Mouse (Mus musculus): ENCODE results near the gene Ctsz. TPM values are rescaled to one million over a fixed set of nuclear protein-coding genes. Genes with fewer than 3 reads are reported as not detected.

Gene Ctsz
- polyA plus RNA-seq, 1 experiment = 188 TPM

DNA sequence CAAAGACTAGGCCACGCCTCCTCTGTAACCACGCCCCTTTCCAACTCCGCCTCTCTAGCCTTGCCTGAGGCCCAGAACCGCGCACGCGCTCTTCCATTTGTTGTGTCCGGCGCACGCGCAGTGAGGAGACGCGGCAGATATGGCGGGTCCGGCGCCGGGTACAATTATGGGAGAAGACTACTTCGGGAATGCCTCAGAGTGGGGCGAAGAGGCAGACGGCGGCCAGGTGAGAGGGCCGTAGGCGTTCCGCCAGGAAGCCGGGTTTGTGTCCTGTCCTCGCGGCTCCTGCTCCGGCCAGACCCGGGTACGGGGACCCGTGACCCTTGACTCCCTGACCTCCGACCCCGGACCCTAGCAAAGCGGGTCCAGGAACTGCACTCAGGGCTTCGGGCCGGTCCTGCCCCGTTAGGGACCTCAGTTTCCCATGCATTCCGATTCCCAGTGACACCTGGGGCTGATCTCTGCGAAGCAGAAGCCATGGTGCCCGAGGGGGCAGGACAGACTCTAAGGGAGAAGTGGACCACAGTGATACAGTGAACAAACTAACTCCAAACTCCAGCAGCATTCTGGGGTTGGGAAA, 23.0 kb downstream of the Ctsz start, which contains the start of gene Nelfcd:
Gene Nelfcd, plus strand, starts transcription at position 74 of the 580 bp plus-strand sequence.
- Histone ChIP-seq H3K36me3 (ENCODE audit: control insufficient read depth, insufficient read depth) (no peaks in the 10 kb centered on the region), H3K79me3 (ENCODE audit: low read depth) (peaks cover 16% of the 10 kb centered on the region), H3K27me3 (ENCODE audit: control insufficient read depth, insufficient read depth, insufficient read length) (peaks cover 4% of the 10 kb centered on the region), H3ac (ENCODE audit: control insufficient read depth, insufficient read length, low read depth) (peak within 1 kb of the TSS; percentile 97), H3K4me3 (ENCODE audit: insufficient read depth, poor library complexity, severe bottlenecking) (peak within 1 kb of the TSS; percentile 96), H3K79me2 (ENCODE audit: control insufficient read depth, insufficient read depth) (peaks cover 42% of the 10 kb centered on the region)
- TF ChIP-seq MYOG (IDR thresholded peaks at IDR 0.05; ENCODE audit: control insufficient read depth, extremely low read depth, insufficient read length) (no peak), MYOD1 (IDR thresholded peaks at IDR 0.05; ENCODE audit: control insufficient read depth, insufficient read length, low read depth) (no peak), FOSL1 (IDR thresholded peaks at IDR 0.05; ENCODE audit: insufficient read depth, low read length, poor library complexity, severe bottlenecking) (no peak), MAX (IDR thresholded peaks at IDR 0.05) (peak; percentile 77)

DNA sequence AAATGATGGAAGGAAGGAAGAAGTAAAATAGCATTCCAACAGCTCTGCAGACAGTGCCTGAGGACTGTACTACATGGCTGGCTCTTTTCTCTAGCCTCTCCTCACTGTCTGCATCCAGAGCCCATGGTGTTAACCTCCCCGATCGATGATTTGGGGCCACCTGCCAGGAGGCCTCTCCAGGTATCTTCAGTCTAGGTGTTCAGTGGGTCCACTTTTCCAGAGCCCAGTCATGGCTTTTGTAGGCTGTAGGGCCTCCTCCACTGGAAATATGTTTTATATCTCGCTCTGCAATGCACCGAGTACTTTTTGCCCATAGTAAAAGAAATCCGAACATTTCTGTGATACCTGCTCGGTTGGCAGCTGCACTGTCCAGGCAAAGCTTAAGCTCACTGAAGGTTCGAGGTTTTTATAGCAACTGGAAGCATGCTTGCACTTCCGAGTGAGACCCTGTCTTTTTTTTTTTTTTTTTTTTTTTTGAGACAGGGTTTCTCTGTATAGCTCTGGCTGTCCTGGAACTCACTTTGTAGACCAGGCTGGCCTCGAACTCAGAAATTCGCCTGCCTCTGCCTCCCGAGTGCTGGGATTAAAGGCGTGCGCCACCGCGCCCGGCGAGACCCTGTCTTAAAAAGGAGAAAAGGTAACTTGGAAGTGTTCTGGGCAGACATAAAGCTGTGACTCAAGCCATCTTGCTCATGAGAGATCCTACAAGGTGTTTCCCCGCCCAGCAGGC, 23.7 kb downstream of the Ctsz start:
- peaks cover 16% of the 10 kb centered on the region for H3K79me3 ChIP-seq (ENCODE audit: low read depth)
- H3ac ChIP-seq (ENCODE audit: control insufficient read depth, insufficient read length, low read depth) = no peak overlapping the region
- TF ChIP-seq CEBPB (IDR thresholded peaks at IDR 0.05; ENCODE audit: low read depth) (no peak), MYOD1 (IDR thresholded peaks at IDR 0.05; ENCODE audit: control insufficient read depth, insufficient read length, low read depth) (no peak), CTCF (IDR thresholded peaks at IDR 0.05; ENCODE audit: control insufficient read depth, insufficient read depth, insufficient read length) (no peak), MYOG (IDR thresholded peaks at IDR 0.05; ENCODE audit: control insufficient read depth, extremely low read depth, insufficient read length) (no peak), MAX (IDR thresholded peaks at IDR 0.05) (no peak), USF1 (IDR thresholded peaks at IDR 0.05; ENCODE audit: low read depth) (no peak), FOSL1 (IDR thresholded peaks at IDR 0.05; ENCODE audit: insufficient read depth, low read length, poor library complexity, severe bottlenecking) (no peak)

DNA sequence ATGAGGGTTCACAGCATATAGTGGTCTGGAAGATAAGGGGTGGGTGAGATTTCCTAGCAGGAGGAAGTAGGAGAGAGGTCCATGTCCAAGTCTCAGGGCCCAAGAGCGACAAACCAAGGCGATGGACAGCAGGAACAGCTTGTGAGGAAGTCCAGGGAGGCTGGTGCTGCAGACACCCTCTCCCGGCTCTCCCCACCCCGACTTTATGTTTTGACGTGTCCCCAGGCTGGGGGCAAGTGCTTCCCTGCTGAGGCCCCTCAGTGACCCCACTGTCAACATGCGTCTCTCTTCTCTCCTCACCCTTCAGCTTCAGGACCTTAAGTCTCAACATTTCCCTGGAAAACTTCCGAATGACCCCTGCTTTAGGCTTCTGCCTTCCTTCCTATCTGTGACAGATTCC, 25.7 kb downstream of the Ctsz start:
- peaks cover 11% of the 10 kb centered on the region for H3K79me3 ChIP-seq (ENCODE audit: low read depth)
- peaks cover 4% of the 10 kb centered on the region for H3K27me3 ChIP-seq (ENCODE audit: control insufficient read depth, insufficient read depth, insufficient read length)
- TF ChIP-seq MAX (IDR thresholded peaks at IDR 0.05) = no peak
- TF ChIP-seq MYOG (IDR thresholded peaks at IDR 0.05; ENCODE audit: control insufficient read depth, extremely low read depth, insufficient read length) = no peak
- TF ChIP-seq FOSL1 (IDR thresholded peaks at IDR 0.05; ENCODE audit: insufficient read depth, low read length, poor library complexity, severe bottlenecking) = no peak
- TF ChIP-seq CTCF (IDR thresholded peaks at IDR 0.05; ENCODE audit: control insufficient read depth, insufficient read depth, insufficient read length) = no peak
- no peak for TF ChIP-seq USF1 (IDR thresholded peaks at IDR 0.05; ENCODE audit: low read depth)
- TF ChIP-seq CEBPB (IDR thresholded peaks at IDR 0.05; ENCODE audit: low read depth) = no peak
- TF ChIP-seq MYOD1 (IDR thresholded peaks at IDR 0.05; ENCODE audit: control insufficient read depth, insufficient read length, low read depth) = no peak
- no peak overlapping the region for H3K4me3 ChIP-seq (ENCODE audit: insufficient read depth, poor library complexity, severe bottlenecking)
- H3K36me3 ChIP-seq (ENCODE audit: control insufficient read depth, insufficient read depth) = no peaks in the 10 kb centered on the region
- no peak overlapping the region for H3ac ChIP-seq (ENCODE audit: control insufficient read depth, insufficient read length, low read depth)
- H3K79me2 ChIP-seq (ENCODE audit: control insufficient read depth, insufficient read depth) = peaks cover 24% of the 10 kb centered on the region

More for the DNA sequence above, 23.7 kb downstream of the Ctsz start:
- Histone ChIP-seq H3K27me3 (ENCODE audit: control insufficient read depth, insufficient read depth, insufficient read length) (peaks cover 4% of the 10 kb centered on the region), H3K4me3 (ENCODE audit: insufficient read depth, poor library complexity, severe bottlenecking) (no peak overlapping the region), H3K79me2 (ENCODE audit: control insufficient read depth, insufficient read depth) (peaks cover 42% of the 10 kb centered on the region), H3K36me3 (ENCODE audit: control insufficient read depth, insufficient read depth) (no peaks in the 10 kb centered on the region)

DNA sequence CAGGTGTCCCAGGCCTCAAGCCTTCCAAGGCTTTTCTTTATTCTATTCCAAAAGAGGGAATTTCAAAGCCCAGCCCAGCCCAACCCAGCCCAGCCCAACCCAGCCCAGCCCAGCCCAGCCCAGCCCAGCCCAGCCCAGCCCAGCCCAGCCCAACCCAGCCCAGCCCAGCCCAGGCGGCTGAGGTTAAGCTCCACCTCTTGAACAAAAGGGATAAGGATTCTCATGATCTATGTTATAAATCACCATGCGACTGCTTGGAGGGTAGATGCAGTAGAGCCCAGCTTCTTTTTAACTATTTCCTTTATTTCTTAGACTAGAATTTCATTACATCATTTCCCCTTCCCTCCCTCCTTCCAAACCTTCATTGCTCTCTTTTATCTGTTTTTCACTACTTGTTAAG, 28.6 kb downstream of the Ctsz start:
- Histone ChIP-seq H3K36me3 (ENCODE audit: control insufficient read depth, insufficient read depth) (no peaks in the 10 kb centered on the region), H3K27me3 (ENCODE audit: control insufficient read depth, insufficient read depth, insufficient read length) (peaks cover 4% of the 10 kb centered on the region), H3ac (ENCODE audit: control insufficient read depth, insufficient read length, low read depth) (no peak overlapping the region), H3K79me3 (ENCODE audit: low read depth) (no peaks in the 10 kb centered on the region), H3K4me3 (ENCODE audit: insufficient read depth, poor library complexity, severe bottlenecking) (no peak overlapping the region), H3K79me2 (ENCODE audit: control insufficient read depth, insufficient read depth) (no peaks in the 10 kb centered on the region)
- TF ChIP-seq CEBPB (IDR thresholded peaks at IDR 0.05; ENCODE audit: low read depth) (no peak), USF1 (IDR thresholded peaks at IDR 0.05; ENCODE audit: low read depth) (no peak), CTCF (IDR thresholded peaks at IDR 0.05; ENCODE audit: control insufficient read depth, insufficient read depth, insufficient read length) (no peak), MYOD1 (IDR thresholded peaks at IDR 0.05; ENCODE audit: control insufficient read depth, insufficient read length, low read depth) (no peak), MAX (IDR thresholded peaks at IDR 0.05) (no peak)

DNA sequence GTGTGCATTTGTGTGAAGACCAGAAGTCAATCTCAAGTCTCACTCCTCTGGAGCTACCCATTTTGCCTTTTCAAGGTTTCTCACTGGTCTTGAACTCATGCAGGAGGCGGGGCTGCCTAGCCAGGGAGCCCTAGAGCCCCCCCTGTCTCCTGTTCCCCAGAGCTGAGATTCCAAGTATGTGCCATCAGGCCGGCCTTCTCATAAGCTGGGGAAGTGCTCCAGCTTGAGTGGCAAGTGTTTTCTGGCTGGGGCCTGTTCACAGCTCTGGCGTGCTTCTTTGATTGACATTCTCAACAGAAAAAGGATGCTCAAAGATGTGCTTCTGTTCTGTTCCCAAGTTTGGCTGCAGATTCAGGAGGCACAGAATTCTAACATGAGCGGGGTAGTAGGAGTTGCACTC, 38.4 kb downstream of the Ctsz start:
- Histone ChIP-seq H3K79me2 (ENCODE audit: control insufficient read depth, insufficient read depth) (no peaks in the 10 kb centered on the region), H3ac (ENCODE audit: control insufficient read depth, insufficient read length, low read depth) (no peak overlapping the region), H3K4me3 (ENCODE audit: insufficient read depth, poor library complexity, severe bottlenecking) (no peak overlapping the region), H3K36me3 (ENCODE audit: control insufficient read depth, insufficient read depth) (no peaks in the 10 kb centered on the region), H3K79me3 (ENCODE audit: low read depth) (no peaks in the 10 kb centered on the region), H3K27me3 (ENCODE audit: control insufficient read depth, insufficient read depth, insufficient read length) (no peaks in the 10 kb centered on the region)
- TF ChIP-seq MAX (IDR thresholded peaks at IDR 0.05) (no peak), MYOG (IDR thresholded peaks at IDR 0.05; ENCODE audit: control insufficient read depth, extremely low read depth, insufficient read length) (no peak), CEBPB (IDR thresholded peaks at IDR 0.05; ENCODE audit: low read depth) (no peak), CTCF (IDR thresholded peaks at IDR 0.05; ENCODE audit: control insufficient read depth, insufficient read depth, insufficient read length) (no peak), FOSL1 (IDR thresholded peaks at IDR 0.05; ENCODE audit: insufficient read depth, low read length, poor library complexity, severe bottlenecking) (no peak), USF1 (IDR thresholded peaks at IDR 0.05; ENCODE audit: low read depth) (no peak), MYOD1 (IDR thresholded peaks at IDR 0.05; ENCODE audit: control insufficient read depth, insufficient read length, low read depth) (no peak)

All from C2C12 (cell line).